Mouse (Mus musculus): ENCODE measurements around the gene Rgcc. TPM values are rescaled to one million over a fixed set of nuclear protein-coding genes. Genes with fewer than 3 reads are reported as not detected.

The Rgcc gene
- polyA plus RNA-seq, 1 experiment from 2014 or later, result 50.1 TPM

GRCm38 (mm10) chr14:79290683-79291425 is 10.6 kb downstream of the Rgcc start:
- Histone ChIP-seq H3K9ac (ENCODE audit: low read length) (no peak overlapping the region), H3K27me3 (replicated peaks; ENCODE audit: control insufficient read depth, insufficient read depth, low read length) (no peaks in the 10 kb centered on the region), H3K4me1 (replicated peaks; ENCODE audit: control insufficient read depth, insufficient read depth, low read length) (peaks cover 25% of the 10 kb centered on the region), H3K4me3 (ENCODE audit: low read depth, low read length) (no peak overlapping the region), H3K36me3 (ENCODE audit: control insufficient read depth, insufficient read depth, low read length) (no peaks in the 10 kb centered on the region; the same call in 1 of the 2 replicates), H3K4me2 (ENCODE audit: low read length) (0 out of 2 replicates have a peak overlapping the region, but pooled peaks have one; percentile 3), H3K9me3 (ENCODE audit: control insufficient read depth, low read length) (no peaks in the 10 kb centered on the region), H3K27ac (ENCODE audit: low read depth) (no peak overlapping the region)
- ATAC-seq (replicated peaks; ENCODE audit: low FRiP score, low TSS enrichment, low read depth), result no peak
- 34% methylated on average over 15 of the region's 15 CpGs for WGBS
- DNase-seq (ENCODE audit: low spot score), result no peak

- H3K36me3 ChIP-seq (ENCODE audit: control insufficient read depth, insufficient read depth, low read length), result no peaks in the 10 kb centered on the region; the same call in 1 of the 2 replicates
- DNase-seq (ENCODE audit: low spot score), result no peak
- ATAC-seq (replicated peaks; ENCODE audit: low FRiP score, low TSS enrichment, low read depth), result no peak
- H3K4me2 ChIP-seq (ENCODE audit: low read length), result no peak overlapping the region
- H3K4me3 ChIP-seq (ENCODE audit: low read depth, low read length), result no peak overlapping the region
- H3K9me3 ChIP-seq (ENCODE audit: control insufficient read depth, low read length), result no peaks in the 10 kb centered on the region
- H3K27ac ChIP-seq (ENCODE audit: low read depth), result no peak overlapping the region
- WGBS, result 33% methylated on average over 9 of the region's 9 CpGs
- H3K4me1 ChIP-seq (replicated peaks; ENCODE audit: control insufficient read depth, insufficient read depth, low read length), result peaks cover 25% of the 10 kb centered on the region
- H3K27me3 ChIP-seq (replicated peaks; ENCODE audit: control insufficient read depth, insufficient read depth, low read length), result no peaks in the 10 kb centered on the region
- H3K9ac ChIP-seq (ENCODE audit: low read length), result no peak overlapping the region
Observed at GRCm38 (mm10) chr14:79289909-79290308, 11.5 kb downstream of the Rgcc start.

GRCm38 (mm10) chr14:79288280-79288679 is 13.2 kb downstream of the Rgcc start:
- 70% methylated on average over 3 of the region's 3 CpGs for WGBS
- Histone ChIP-seq H3K36me3 (ENCODE audit: control insufficient read depth, insufficient read depth, low read length) (no peaks in the 10 kb centered on the region; the same call in 1 of the 2 replicates), H3K27me3 (replicated peaks; ENCODE audit: control insufficient read depth, insufficient read depth, low read length) (no peaks in the 10 kb centered on the region), H3K9ac (ENCODE audit: low read length) (no peak overlapping the region), H3K4me2 (ENCODE audit: low read length) (no peak overlapping the region), H3K4me3 (ENCODE audit: low read depth, low read length) (no peak overlapping the region), H3K27ac (ENCODE audit: low read depth) (no peak overlapping the region), H3K9me3 (ENCODE audit: control insufficient read depth, low read length) (no peaks in the 10 kb centered on the region), H3K4me1 (replicated peaks; ENCODE audit: control insufficient read depth, insufficient read depth, low read length) (peaks cover 15% of the 10 kb centered on the region)
- ATAC-seq (replicated peaks; ENCODE audit: low FRiP score, low TSS enrichment, low read depth) (no peak), DNase-seq (ENCODE audit: low spot score) (no peak)

- peaks cover 6% of the 10 kb centered on the region; the same call in 1 of the 2 replicates for H3K4me1 ChIP-seq (replicated peaks; ENCODE audit: control insufficient read depth, insufficient read depth, low read length)
- no peaks in the 10 kb centered on the region for H3K27me3 ChIP-seq (replicated peaks; ENCODE audit: control insufficient read depth, insufficient read depth, low read length)
- H3K9ac ChIP-seq (ENCODE audit: low read length), result no peak overlapping the region
- ATAC-seq (replicated peaks; ENCODE audit: low FRiP score, low TSS enrichment, low read depth) (no peak), DNase-seq (ENCODE audit: low spot score) (no peak)
- no peak overlapping the region for H3K4me3 ChIP-seq (ENCODE audit: low read depth, low read length)
- 79% methylated on average over 7 of the region's 7 CpGs for WGBS
- no peak overlapping the region for H3K27ac ChIP-seq (ENCODE audit: low read depth)
- H3K9me3 ChIP-seq (ENCODE audit: control insufficient read depth, low read length), result no peaks in the 10 kb centered on the region
- no peak overlapping the region for H3K4me2 ChIP-seq (ENCODE audit: low read length)
- no peaks in the 10 kb centered on the region; the same call in 1 of the 2 replicates for H3K36me3 ChIP-seq (ENCODE audit: control insufficient read depth, insufficient read depth, low read length)
Observed at GRCm38 (mm10) chr14:79287251-79287863, 14.1 kb downstream of the Rgcc start.

GRCm38 (mm10) chr14:79285549-79285948 is 15.9 kb downstream of the Rgcc start:
- Histone ChIP-seq H3K9me3 (ENCODE audit: control insufficient read depth, low read length) (no peaks in the 10 kb centered on the region), H3K9ac (ENCODE audit: low read length) (no peak overlapping the region), H3K4me2 (ENCODE audit: low read length) (no peak overlapping the region), H3K27ac (ENCODE audit: low read depth) (no peak overlapping the region), H3K27me3 (replicated peaks; ENCODE audit: control insufficient read depth, insufficient read depth, low read length) (no peaks in the 10 kb centered on the region), H3K36me3 (ENCODE audit: control insufficient read depth, insufficient read depth, low read length) (no peaks in the 10 kb centered on the region; the same call in 1 of the 2 replicates), H3K4me1 (replicated peaks; ENCODE audit: control insufficient read depth, insufficient read depth, low read length) (no peaks in the 10 kb centered on the region; the same call in 1 of the 2 replicates), H3K4me3 (ENCODE audit: low read depth, low read length) (no peak overlapping the region)
- 95% methylated on average over 5 of the region's 5 CpGs for WGBS
- ATAC-seq (replicated peaks; ENCODE audit: low FRiP score, low TSS enrichment, low read depth) (no peak), DNase-seq (ENCODE audit: low spot score) (no peak)

GRCm38 (mm10) chr14:79284616-79285015 is 16.8 kb downstream of the Rgcc start:
- ATAC-seq (replicated peaks; ENCODE audit: low FRiP score, low TSS enrichment, low read depth) (no peak), DNase-seq (ENCODE audit: low spot score) (no peak)
- H3K27ac ChIP-seq (ENCODE audit: low read depth), result no peak overlapping the region
- H3K4me3 ChIP-seq (ENCODE audit: low read depth, low read length), result no peak overlapping the region
- WGBS, result 86% methylated on average over 4 of the region's 4 CpGs
- no peak overlapping the region for H3K4me2 ChIP-seq (ENCODE audit: low read length)
- H3K27me3 ChIP-seq (replicated peaks; ENCODE audit: control insufficient read depth, insufficient read depth, low read length), result no peaks in the 10 kb centered on the region
- no peaks in the 10 kb centered on the region; the same call in 1 of the 2 replicates for H3K36me3 ChIP-seq (ENCODE audit: control insufficient read depth, insufficient read depth, low read length)
- no peaks in the 10 kb centered on the region for H3K9me3 ChIP-seq (ENCODE audit: control insufficient read depth, low read length)
- no peak overlapping the region for H3K9ac ChIP-seq (ENCODE audit: low read length)
- no peaks in the 10 kb centered on the region for H3K4me1 ChIP-seq (replicated peaks; ENCODE audit: control insufficient read depth, insufficient read depth, low read length)

GRCm38 (mm10) chr14:79283952-79284351 is 17.5 kb downstream of the Rgcc start:
- ATAC-seq (replicated peaks; ENCODE audit: low FRiP score, low TSS enrichment, low read depth) (no peak), DNase-seq (ENCODE audit: low spot score) (no peak)
- Histone ChIP-seq H3K36me3 (ENCODE audit: control insufficient read depth, insufficient read depth, low read length) (no peaks in the 10 kb centered on the region; the same call in 1 of the 2 replicates), H3K4me1 (replicated peaks; ENCODE audit: control insufficient read depth, insufficient read depth, low read length) (no peaks in the 10 kb centered on the region), H3K9me3 (ENCODE audit: control insufficient read depth, low read length) (no peaks in the 10 kb centered on the region), H3K27me3 (replicated peaks; ENCODE audit: control insufficient read depth, insufficient read depth, low read length) (no peaks in the 10 kb centered on the region), H3K4me2 (ENCODE audit: low read length) (no peak overlapping the region), H3K27ac (ENCODE audit: low read depth) (no peak overlapping the region), H3K9ac (ENCODE audit: low read length) (no peak overlapping the region), H3K4me3 (ENCODE audit: low read depth, low read length) (no peak overlapping the region)
- WGBS, result 92% methylated on average over 7 of the region's 7 CpGs

GRCm38 (mm10) chr14:79281894-79282553 is 19.4 kb downstream of the Rgcc start:
- 84% methylated on average over 9 of the region's 9 CpGs for WGBS
- H3K4me1 ChIP-seq (replicated peaks; ENCODE audit: control insufficient read depth, insufficient read depth, low read length), result no peaks in the 10 kb centered on the region
- no peak overlapping the region for H3K4me3 ChIP-seq (ENCODE audit: low read depth, low read length)
- no peak overlapping the region for H3K27ac ChIP-seq (ENCODE audit: low read depth)
- H3K27me3 ChIP-seq (replicated peaks; ENCODE audit: control insufficient read depth, insufficient read depth, low read length), result no peaks in the 10 kb centered on the region
- no peak overlapping the region for H3K9ac ChIP-seq (ENCODE audit: low read length)
- ATAC-seq (replicated peaks; ENCODE audit: low FRiP score, low TSS enrichment, low read depth) (no peak), DNase-seq (ENCODE audit: low spot score) (no peak)
- no peak overlapping the region for H3K4me2 ChIP-seq (ENCODE audit: low read length)
- H3K36me3 ChIP-seq (ENCODE audit: control insufficient read depth, insufficient read depth, low read length), result no peaks in the 10 kb centered on the region
- H3K9me3 ChIP-seq (ENCODE audit: control insufficient read depth, low read length), result no peaks in the 10 kb centered on the region

All from intestine, embryonic 14.5 days (tissue).